Mouse (Mus musculus) thymus, postnatal 0 days (tissue): ENCODE results near the gene Ninj2. TPM values are rescaled to one million over a fixed set of nuclear protein-coding genes. Genes with fewer than 3 reads are reported as not detected.

ENCODE experiments used
- DNase-seq: peaks from one replicate; pipeline ENCODE4 v3.0.0-alpha.2; 2015; ENCODE audit warnings: low spot score
- polyA plus RNA-seq: library from polyadenylated mRNA; unstranded; fragments of >200 nt; fragmentation: Nextera tagmentation; extraction: Ambion mirVana; gene quantifications from 2 replicates; pipeline ENCODE4 v1.2.1, GENCODE M21; 2015

The Ninj2 gene
- polyA plus RNA-seq, 1 experiment from 2014 or later = 0.51 TPM

DNA sequence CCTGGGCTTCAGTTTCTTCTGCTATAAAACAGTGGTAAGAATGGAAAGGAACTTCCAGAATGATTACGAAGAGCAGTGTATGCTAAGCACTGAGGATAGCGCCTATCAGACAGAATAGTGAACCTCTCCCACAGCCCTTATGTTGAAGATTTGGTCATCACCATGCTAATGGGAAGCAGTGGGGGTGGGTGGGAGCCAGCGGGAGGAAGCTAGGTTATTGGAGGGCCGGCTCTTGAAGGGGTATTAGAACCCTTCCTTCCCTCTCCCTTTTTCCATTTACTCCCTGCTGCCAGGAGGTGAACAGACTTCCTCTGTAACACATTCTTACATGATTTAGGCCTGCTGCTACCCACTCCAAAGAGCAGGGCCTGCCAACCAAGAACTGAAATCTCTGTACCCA lies 1.2 kb upstream of the Ninj2 start:
- DNase-seq = no peak

DNA sequence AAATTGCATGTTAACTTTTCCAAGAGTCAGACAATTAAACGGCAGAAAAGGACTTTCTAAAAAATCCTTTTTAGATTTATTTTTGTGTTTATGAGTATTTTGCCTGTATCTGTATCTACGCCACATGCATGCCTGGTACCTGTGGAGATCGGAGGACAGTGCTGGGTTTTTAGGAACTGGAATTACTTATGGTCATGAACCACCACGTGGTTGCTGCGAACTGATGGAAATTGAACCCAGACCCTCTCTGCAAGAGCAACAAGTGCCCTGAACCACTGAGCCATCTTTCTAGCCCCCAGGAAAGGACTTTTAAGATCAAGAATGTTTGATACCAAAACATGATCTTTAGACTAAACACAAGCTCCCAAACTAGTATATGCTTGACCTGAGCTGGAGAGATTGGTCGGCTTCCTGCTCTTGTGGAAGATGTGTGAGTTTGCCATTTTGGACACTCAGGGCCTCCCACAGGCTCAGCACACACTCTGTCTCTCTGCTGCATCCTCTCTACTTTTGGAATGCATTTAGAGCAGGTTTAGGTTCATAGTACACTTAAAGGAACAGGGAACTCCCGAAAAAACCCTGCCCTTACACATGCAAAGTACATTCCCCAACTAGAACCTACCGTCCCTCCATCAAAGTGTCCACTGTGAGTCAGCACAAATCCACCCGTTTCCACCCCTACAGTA lies 1.1 kb downstream of the Ninj2 start:
- DNase-seq = no peak

DNA sequence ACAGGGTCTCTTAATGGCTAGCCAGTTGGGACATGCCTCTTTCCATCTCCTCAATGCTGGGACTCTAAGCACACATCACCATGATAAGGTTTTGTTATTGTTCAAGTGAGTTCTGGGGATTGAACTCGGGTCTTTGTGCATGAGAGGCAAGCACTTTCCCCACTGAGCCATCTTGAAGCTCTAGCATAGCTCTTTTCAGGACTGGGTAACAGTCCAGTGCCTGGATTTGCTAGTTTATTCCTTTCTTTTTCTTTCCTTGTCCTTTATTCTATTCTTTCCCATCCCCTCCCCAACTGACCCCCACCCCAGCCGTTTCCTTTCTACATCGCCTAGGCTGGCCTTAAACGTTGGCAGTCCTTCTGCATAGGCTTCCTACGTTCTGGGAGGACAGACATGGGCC lies 1.9 kb downstream of the Ninj2 start:
- DNase-seq = no peak

DNA sequence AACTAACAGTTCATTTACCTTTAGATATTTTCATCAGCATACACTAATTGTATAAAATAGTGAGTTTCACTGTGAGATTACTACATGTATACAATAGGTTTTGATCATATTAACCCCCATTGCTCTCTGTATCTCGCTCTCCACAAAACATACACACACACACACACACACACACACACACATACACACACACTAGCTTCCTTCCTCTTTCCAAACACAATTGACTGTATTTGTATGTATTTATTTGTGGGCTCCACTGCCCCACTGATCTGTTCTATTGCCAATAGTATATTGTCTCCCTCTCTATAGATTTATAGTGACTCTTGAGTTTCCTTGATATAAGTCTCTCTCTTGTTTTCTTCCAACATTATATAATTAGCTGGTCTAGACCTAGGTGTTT lies 2.4 kb downstream of the Ninj2 start:
- DNase-seq = no peak

DNA sequence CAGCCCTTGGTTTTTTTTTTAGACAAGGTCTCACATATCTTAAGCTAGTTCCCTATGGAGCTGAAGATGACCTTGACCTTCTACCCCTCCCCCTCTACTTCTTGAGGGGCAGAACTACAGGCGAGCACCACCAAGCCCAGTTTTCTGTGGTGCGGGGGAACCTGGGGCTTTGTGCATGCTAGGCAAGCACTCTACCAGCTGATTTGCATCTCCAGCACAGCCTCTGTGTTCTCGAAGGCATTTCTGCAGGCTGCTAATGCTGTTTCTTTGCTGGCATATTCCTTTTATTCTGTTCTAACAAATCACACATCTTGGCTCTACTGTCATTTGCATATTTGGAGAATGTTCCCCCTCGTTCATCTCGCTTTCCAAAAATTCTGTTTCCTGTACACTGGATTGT lies 6.2 kb downstream of the Ninj2 start:
- no peak for DNase-seq

DNA sequence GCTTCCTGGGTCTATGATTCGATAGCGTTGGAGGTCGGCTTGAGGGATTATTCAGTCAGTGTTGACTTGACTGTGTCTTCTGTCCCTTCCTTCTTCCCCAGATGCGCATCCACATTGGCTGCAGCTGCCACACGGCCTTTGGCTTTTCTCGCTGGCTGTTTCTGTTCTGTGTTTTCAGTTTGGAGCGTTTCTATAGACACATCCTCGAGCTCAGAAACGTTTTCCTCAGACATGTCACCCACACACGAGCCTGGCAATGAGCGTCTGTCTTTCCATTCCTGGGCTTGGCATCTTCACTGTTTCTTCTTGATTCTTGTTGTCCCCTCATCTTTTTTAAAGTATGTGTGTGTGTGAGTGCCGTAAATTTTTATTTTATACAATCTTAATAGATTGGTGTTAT lies 8.1 kb downstream of the Ninj2 start:
- no peak for DNase-seq

DNA sequence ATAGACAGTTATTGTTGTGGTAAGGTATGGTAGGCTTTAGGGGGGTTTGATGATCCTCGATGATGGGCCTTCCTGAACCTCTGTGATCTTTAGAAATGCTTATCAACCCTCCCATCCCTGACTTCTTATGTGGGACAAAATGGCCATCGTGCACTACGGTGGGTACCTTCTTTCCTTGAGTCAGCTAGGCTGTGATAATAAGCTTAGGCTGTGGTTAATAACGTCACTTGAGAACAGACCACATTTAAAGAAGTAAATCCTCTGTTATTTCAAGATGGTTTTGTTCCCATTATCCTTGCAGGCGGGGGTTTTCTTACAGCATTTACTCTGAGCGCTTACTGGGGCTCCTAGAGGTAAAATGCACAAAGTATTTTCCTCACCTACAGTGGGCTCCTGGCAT lies 8.8 kb downstream of the Ninj2 start:
- no peak for DNase-seq

DNA sequence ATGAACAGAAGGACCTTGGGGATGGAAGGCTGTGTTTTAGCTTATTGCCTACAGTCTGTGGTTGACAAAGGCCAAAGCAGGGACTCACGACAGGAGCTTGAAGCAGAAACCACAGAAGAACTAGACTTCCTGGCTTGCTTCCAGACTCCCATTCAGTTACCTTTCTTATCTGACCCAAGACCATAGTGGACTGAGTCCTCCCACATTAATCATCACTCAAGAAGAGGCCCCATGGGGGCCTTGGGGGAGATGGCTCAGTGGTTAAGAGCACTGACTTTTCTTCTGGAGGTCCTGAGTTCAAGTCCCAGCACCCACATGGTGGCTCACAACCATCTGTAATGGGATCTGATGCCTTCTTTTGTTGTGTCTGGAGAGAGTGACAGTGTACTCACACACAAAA lies 10.0 kb downstream of the Ninj2 start:
- DNase-seq = no peak

DNA sequence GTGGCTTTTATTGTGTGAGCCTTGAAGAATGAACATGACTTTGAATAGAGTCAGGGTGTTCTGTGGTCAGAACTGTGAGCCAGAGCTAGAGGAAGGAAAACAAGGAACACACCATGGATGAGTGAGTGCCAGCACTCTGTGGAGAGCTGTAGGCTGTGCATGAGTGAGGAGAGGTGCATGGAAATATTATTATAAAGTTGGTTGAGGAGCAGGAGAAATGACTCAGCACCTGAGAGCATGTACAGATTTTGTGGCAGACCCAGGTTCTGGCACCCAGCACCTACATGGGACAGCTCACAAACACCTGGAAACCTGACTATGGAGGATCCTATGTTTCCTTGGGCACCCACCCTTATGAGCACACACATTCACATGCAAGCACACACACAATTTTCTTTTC lies 11.9 kb downstream of the Ninj2 start:
- DNase-seq = no peak

DNA sequence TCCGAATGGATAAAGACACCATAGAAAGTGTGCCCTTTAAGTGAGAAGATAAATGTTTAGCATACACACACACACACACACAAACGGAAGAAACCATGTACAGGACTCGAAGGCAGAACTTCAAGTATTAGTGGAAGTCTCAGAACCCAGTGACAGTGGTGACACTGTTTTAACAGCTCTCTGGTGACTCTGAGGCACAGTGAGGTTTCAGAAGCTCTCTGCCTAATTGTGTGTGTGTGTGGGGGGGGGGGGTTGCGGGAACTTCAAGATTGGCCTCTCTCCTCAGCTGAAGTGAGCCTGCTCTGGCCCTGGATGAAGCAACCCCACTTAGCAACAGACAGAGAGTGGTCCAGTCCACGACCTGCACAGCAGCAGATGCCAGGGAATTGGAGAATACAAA lies 14.4 kb downstream of the Ninj2 start:
- DNase-seq = no peak

DNA sequence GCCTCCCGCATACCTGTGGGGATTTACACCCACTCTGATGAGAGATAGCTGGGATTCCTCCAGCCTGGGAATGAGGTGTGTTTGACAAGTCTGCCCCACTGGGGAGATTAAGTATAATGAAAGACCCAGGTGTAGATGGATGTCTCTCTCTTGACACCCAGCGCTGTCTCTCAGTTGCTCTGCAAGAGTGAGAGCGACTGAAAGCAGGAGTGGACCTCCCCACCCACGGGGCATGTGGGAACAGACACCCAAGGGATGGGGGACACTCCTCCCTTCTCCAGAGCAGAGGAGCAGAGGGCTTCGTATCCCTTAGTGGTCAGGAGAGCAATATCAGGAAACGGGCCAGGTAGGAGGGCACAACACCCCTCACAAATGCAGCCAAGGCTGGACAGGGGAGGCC lies 14.9 kb downstream of the Ninj2 start:
- no peak for DNase-seq

DNA sequence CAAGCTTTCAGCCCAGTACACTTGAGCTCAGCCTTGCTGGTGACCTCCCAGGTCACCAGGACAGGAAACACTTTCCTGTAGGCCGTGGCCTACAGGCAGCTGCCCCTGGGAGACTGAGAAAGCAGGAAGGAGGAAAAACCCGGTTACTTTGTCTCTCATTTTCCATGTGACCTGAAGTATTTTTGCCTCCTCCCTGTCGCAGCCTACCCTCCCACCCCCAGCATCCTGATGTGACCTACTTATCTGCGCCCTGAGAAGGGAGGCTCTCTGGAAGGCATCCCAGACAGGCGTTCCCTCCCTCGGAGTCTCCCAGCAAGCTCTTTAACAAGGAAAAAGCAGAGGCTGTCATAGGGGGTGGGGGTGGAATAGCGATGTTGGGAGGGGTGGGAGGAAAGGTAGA lies 16.0 kb downstream of the Ninj2 start:
- no peak for DNase-seq

DNA sequence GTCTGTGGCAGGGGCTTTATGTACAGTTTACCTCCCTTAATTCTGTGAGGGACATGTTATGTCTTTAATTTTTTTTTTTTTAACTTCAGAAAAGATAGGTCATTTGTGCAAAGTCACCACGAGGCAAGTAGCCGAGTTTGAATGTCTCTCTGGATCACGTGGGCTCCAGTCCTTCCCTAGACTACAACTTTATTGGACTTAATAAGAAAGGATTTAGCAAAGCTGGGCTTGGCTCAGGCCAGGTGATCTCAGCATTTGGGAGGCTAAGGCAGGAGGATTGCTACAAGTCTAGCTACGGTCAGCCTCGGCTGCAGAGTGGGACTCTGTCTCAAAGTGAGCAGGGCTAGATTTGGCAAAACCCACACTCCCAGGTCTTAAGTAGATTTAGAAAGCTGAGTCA lies 16.8 kb downstream of the Ninj2 start:
- DNase-seq = no peak

DNA sequence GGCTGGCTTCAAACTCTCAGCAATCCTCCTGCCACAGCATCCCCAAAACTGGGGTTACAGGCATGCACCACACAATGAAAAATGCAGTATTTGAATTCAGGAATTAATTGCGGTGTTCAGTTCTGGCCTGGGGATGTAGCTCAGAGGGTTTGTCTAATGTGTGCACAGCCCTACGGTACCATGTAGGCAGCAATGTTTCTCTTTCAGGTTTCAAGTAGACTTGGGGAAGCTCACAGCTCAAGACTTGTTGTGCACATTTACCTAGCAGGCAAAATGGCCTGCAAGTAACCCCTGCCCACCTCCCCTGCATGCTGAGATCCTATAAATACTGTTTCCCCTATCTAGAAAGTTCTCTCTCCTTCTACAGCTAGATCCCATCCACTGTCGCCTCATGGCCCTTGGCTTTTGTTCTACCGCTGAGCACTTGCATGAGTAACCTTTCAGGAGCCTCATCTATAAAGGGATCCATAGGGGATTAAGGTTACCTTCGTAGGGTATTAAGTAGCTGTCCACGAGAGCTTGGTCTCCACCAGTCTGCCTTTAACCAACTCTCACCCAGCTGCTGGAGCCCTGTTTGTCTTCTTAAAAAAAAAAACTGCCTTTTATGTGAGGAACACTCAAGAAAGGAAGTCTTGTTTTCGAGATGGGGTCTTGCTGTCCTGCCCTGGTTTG lies 17.7 kb downstream of the Ninj2 start:
- peak; percentile 21 for DNase-seq

DNA sequence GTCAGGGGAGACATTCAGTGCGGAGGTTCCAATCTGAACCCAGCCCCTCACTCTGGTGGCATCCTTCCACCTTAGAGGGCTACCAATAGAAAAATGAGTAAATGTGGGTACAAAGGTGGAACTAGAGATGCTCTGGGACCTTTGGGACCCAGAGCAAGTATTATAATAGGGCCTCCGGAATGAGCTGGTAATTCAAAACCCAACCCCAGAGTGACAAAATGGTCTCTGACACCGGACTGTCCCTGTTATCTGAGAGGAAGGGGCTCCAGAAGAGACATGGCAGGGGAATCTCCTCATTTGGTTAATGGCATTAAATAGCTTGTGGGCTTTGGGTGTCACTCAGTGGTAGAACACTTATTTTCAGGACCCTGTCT lies 18.2 kb downstream of the Ninj2 start:
- DNase-seq = no peak

DNA sequence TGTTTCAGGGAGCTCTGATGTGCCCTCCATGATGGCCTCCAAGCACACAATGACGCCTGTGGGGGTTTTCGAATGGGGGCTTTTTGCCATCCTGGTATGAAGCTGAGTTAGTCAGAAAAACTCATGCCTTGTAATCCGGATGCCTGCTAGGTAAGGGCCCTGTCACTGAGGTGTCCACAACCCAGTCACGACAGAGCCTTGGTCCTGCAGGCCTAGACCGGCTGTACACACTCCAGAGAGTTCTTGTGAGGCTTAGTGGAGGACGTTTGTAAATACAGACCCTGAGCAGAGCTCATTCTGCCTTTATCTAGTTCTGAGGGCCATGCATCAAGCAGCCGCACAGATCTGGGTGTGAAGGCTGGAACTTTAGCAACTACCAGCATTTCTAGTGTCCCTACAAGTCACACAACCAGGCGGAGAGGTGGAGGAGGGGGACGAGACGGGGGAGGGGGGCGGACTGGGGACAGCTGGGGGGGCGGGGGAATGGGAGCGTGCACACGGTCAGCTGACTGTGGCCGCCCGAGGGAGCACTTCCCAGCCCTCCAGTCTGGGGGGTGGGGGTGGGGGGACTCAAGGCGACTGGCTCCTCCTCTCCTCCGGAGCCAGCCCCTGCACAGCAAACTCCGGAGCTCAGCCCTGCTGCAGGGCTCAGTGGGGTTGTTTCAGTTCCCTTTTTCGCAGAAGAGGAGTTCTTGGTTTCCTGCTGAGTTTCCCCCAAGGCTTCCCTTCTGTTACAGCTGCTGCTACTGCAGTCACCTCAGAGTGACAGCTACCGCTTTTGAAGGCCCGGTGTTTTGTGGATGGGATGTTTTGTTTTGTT lies 19.0 kb downstream of the Ninj2 start:
- DNase-seq = peak; percentile 89

DNA sequence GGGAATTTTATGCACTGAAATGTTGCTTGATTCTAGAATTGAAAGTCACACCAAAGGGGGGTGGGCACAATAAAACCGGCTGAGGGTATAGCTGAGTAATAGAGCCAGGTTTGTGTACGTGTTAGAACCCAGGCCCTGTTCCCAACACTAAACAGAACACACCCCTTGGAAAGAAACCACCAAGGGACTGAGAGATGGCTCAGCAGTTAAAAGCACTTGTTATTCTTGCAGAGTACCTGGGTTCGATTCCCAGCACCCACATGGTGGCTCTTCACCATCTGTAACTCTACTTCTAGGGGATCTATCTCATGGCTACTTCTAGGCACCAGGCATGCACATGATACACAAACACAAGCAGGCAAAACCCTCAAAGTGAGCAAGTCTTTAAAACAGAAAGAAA lies 20.7 kb downstream of the Ninj2 start:
- no peak for DNase-seq

DNA sequence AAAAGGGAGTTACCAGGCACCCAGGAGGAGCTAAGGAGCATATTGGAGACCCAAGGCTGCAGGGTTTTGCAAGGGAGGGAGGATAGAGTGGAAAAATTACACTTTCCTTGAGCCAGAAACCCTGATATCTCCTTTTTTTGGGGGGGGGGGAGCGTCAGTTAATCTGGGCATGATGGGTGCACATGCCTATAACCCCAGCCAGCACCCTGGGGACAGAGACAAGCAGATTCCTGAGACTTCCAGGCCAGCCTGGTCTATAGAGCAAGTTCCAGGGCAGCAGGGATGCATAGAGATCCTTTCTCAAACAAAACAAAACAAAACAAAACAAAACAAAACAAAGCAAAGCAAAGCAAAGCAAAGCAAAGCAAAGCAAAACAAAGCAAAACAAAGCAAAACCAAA lies 21.1 kb downstream of the Ninj2 start:
- DNase-seq = no peak

DNA sequence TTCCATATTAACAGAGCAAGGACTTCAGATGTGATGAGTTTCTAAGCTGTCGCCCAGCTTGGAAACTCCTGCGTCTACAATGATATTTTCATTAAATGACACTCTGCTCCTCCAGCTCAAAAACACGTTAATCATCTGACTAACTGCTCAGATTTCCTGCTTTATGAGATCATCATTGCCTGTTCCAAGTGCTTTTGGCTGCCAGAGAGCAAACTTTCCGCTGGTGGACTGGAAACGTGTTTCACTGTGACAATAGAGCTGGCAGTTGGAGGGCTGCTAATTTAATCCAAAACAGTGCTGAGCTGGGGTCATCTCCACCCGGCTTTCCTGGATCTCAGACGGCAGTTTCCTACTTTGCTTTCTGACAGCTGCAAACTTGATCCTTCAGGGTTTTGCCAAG lies 21.5 kb downstream of the Ninj2 start:
- DNase-seq = no peak

DNA sequence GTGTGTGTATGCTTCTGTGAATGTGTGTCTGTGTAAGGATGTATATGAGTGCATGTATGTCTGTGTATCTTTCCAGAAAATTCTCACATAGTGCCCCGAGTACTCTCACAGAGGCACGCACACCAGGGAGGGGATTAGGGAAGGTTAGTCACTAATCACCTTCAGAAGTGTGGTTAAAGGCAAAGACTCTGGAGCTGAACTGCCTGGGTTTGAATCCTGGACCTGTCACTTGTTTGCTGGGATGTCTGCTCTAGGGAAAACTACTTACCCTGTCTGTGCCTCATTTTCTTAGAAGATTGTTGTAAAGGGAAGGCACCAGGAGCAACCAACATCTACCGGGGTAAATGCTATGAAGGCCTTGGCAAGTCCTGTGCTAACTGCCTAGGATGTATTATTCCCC lies 22.3 kb downstream of the Ninj2 start:
- DNase-seq = no peak

DNA sequence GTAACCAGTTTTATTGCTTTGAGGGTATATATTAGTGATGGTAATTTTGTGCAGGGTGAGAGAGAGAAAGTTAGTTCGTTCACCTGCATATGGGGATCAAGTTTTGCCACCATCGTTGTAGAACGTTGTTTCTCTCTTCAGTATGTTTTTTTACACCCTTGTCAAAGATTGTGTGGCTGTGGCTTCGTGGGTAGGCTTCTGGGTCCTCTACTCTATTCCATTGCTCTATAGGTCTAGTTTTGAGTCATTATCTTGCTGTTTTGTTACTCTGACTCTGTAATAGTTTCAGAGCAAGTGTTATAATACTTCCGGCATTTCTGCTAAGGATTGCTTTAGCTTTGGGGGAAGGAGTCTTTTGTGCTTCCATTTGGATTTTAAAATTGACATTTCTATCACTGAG lies 26.7 kb downstream of the Ninj2 start:
- no peak for DNase-seq

DNA sequence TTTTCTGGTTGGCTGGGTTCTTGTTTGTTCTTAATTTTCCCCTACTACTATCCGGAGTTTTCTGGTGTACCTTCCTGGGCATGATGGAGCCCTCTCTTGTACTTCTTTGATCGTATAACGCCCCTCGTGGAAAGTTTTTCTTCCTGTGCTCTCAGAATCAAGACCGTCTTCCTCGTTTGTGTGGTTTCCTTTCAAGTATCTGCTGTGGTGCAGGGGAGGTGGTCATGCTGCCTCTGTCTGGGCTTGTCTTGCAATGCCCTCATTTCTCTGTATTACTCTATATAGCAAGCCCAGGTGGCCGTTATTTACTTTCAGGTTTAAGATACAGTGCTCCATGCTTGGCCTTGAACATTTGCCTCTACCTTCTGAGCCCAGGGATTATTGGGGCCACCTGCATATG lies 31.5 kb downstream of the Ninj2 start:
- peak; percentile 72 for DNase-seq

DNA sequence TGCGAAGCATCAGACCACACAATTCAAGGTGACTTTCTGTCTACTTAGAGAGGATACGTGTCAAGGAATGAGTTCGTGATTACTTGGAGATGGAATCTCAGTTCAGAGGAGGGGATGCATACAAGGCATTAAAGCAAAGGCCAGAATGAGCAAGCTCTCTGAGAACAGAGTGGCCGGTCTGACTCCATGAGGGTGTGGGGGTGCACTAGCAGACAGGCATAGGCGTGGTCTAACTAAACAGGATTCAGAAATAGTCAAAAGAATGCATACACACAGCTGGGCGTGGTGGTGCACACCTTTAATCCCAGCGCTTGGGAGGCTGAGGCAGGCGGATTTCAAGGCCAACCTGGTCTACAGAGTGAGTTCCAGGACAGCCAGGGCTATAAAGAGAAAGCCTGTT lies 33.3 kb downstream of the Ninj2 start:
- DNase-seq = no peak
